Mouse (Mus musculus) layer of hippocampus, adult 2 months (tissue): ENCODE measurements around the gene Vmn2r9. TPM values are rescaled to one million over a fixed set of nuclear protein-coding genes. Genes with fewer than 3 reads are reported as not detected.
"Not testable (repeated sequence)": the region's sequence is repeated elsewhere in the genome, so short reads cannot be mapped to it uniquely, and the experiment has no call there.

Experiments used
- DNase-seq, 2 experiments: peaks; one replicate each; pipeline ENCODE4 v3.0.0; 2022; ENCODE audit warnings: low spot score in 2 of 2
- H3K27ac ChIP-seq: fragments of 200-600 bp; 2 replicates; pipeline ENCODE4 v1.8.1; 2022
- H3K4me3 ChIP-seq: fragments of 200-600 bp; 2 replicates; pipeline ENCODE4 v1.8.1; 2022; ENCODE audit warnings: mild to moderate bottlenecking
- CTCF ChIP-seq: fragments of 200-600 bp; conservative IDR thresholded peaks from 2 replicates; pipeline ENCODE4 v1.8.1; 2022; ENCODE audit warnings: antibody characterized with exemption, mild to moderate bottlenecking, moderate library complexity
- long read RNA-seq, 2 experiments: library from polyadenylated mRNA; stranded (forward); transcript quantifications; one replicate each; pipeline ENCODE4 v2.0.0; 2021; ENCODE audit warnings: borderline mapping rate in 2 of 2
- total RNA-seq, 2 experiments: library from RNA; stranded (reverse); gene quantifications; 2 replicates each; pipeline ENCODE4 v1.2.3; 2021

The Vmn2r9 gene
- total RNA-seq = not detected
- long read RNA-seq, experiment 1 = 0 reads
- long read RNA-seq, experiment 2 = 0 reads

DNA sequence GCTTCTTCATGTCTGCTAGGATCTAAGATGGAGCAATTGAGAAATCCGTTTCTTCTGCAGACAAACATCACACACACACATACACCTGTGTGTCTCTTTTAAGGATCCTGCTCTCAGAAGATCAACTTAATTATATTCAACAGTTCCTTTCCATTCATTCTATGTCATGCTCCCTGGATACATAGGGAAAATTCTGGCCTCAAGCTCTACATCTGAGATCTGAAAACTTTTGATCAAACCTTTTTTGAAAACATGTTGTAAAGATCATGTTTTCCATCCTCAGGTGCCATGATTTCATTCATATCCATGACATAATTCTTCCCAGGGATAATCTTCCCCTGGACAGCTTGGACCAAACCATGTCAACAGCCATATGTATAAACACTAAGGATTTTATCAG, at the start of gene Vmn2r9:
TSS of gene Vmn2r9 (minus strand) at position 101 of the 400 bp plus-strand sequence.
- not testable (repeated sequence) for DNase-seq, H3K4me3 ChIP-seq

DNA sequence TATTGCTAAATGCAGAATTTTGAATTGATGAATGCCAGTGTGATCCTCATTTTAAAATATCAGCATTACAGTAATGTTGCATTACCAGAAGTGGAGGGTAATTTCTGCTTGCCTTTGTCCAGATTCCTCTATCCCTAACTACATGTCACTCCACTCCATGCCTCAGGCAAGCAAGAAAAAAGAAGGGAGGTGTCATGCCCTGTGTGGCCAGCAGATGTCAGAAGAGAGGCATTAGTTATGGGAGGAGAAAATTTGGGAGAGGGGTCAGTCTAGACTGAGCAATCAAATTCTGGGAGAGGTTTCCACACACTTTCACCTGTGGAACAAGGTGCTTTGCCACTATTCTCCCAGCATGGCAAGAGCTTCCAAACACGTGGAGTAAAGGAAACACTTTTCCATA, 14.3 kb upstream of the Vmn2r9 start:
- not testable (repeated sequence) for H3K27ac ChIP-seq, DNase-seq, H3K4me3 ChIP-seq
- TF ChIP-seq CTCF = peak; percentile 64

More for the DNA sequence above, at the start of gene Vmn2r9:
- H3K27ac ChIP-seq = not testable (repeated sequence)

- no peak for DNase-seq
- TF ChIP-seq CTCF = no peak
- H3K27ac ChIP-seq = no peak overlapping the region
- H3K4me3 ChIP-seq = no peak overlapping the region
These were observed 2.9 kb downstream of the Vmn2r9 start for GRCm38 (mm10) chr5:108849466-108849865.

DNA sequence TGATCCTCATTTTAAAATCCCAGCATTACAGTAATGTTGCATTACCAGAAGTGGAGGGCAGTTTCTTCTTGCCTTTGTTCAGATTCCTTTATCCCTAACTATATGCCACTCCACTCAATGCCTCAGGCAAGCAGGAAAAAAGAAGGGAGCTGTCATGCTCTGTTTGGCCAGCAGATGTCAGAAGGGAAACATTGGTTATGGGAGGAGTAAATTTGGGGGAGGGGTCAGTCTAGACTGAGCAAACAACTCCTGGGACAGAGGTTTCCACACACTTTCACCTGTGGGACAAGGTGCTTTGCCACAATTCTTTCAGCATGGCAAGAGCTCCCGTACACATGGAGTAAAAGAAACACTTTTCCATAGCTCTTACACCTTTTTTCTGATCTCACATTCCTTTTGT, 16.2 kb downstream of the Vmn2r9 start:
- no peak for DNase-seq
- TF ChIP-seq CTCF = peak; percentile 43
- Histone ChIP-seq H3K4me3 (no peak overlapping the region), H3K27ac (no peak overlapping the region)

- no peak overlapping the region for H3K4me3 ChIP-seq
- no peak for TF ChIP-seq CTCF
- no peak for DNase-seq
- no peak overlapping the region for H3K27ac ChIP-seq
These were observed 29.1 kb downstream of the Vmn2r9 start for GRCm38 (mm10) chr5:108823276-108823675.

- H3K27ac ChIP-seq, DNase-seq, H3K4me3 ChIP-seq: not testable (repeated sequence)
These were observed 43.7 kb downstream of the Vmn2r9 start, which contains the start of gene Vmn2r8 for GRCm38 (mm10) chr5:108808750-108809149. TSS of gene Vmn2r8 (minus strand) at chr5:108808850.

GRCm38 (mm10) chr5:108803646-108804045, 48.8 kb downstream of the Vmn2r9 start:
- TF ChIP-seq CTCF = no peak
- H3K27ac ChIP-seq = no peak overlapping the region
- no peak for DNase-seq
- no peak overlapping the region for H3K4me3 ChIP-seq

DNA sequence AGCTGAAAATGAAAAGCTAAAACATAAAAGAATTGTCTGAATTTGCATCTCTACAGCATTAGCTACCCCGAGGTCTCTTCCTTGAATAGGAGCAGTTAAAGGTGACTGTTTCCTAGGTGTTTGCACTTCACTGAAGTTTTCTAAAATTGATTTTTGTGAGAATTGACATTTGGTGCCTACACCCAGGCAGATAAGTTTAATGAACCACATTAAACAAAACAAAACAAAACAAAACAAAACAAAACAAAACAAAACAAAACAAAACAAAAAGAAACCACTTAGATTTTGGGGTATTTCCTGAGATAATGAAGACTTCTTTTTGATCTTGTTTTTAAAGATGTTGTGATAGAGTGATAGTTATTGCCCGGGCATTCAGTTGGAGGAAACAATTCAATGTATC, 57.1 kb downstream of the Vmn2r9 start, which contains the start of gene Tmed11:
TSS of gene Tmed11 (minus strand) at position 101 of the 400 bp plus-strand sequence.
- DNase-seq, H3K27ac ChIP-seq, H3K4me3 ChIP-seq: not testable (repeated sequence)

DNA sequence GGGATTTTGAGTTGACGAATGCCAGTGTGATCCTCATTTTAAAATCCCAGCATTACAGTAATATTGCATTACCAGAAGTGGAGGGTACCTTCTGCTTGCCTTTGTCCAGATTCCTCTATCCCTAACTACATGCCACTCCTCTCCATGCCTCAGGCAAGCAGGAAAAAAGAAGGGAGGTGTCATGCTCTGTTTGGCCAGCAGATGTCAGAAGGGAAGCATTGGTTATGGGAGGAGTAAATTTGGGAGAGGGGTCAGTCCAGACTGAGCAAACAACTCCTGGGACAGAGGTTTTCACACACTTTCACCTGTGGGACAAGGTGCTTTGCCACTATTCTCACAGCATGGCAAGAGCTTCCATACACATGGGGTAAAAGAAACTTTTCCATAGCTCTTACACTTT, 62.0 kb downstream of the Vmn2r9 start:
- TF ChIP-seq CTCF = peak; percentile 70
- peak in 1 of 2 experiments; percentile 22 for DNase-seq
- not testable (repeated sequence) for H3K27ac ChIP-seq, H3K4me3 ChIP-seq

Other genes with a start within 250 kb of the Vmn2r9 start
- gene Gak, start 222.8 kb downstream of the Vmn2r9 start, total RNA-seq = 10 to 100 TPM; 96.2 to 97.3 TPM
- gene Tmem175, start 222.8 kb downstream of the Vmn2r9 start, total RNA-seq = 10 to 100 TPM; 40.7 to 43.5 TPM
- gene Idua, start 192.3 kb downstream of the Vmn2r9 start, total RNA-seq = 10 to 100 TPM; 16.8 to 17.1 TPM
- gene Dgkq, start 182.9 kb downstream of the Vmn2r9 start, total RNA-seq = 10 to 100 TPM; 50.2 to 51.5 TPM
- gene Slc26a1, start 177.0 kb downstream of the Vmn2r9 start, total RNA-seq = 1 to 10 TPM; 1.2 TPM
- gene Fgfrl1, start 160.2 kb downstream of the Vmn2r9 start, total RNA-seq = 10 to 100 TPM; 21.3 to 22.4 TPM
- gene Rnf212, start 77.6 kb downstream of the Vmn2r9 start, total RNA-seq = not detected
- not detected for gene Tmed11, start 57.2 kb downstream of the Vmn2r9 start, total RNA-seq
- not detected for gene Vmn2r8, start 43.8 kb downstream of the Vmn2r9 start, total RNA-seq
- not detected for gene Vmn2r10, start 153.9 kb upstream of the Vmn2r9 start, total RNA-seq
- not detected for gene Vmn2r11, start 207.0 kb upstream of the Vmn2r9 start, total RNA-seq
- gene Vmn2r12, start 245.3 kb upstream of the Vmn2r9 start, total RNA-seq = not detected